Mouse (Mus musculus): ENCODE results near the gene Smim24.

DNA sequence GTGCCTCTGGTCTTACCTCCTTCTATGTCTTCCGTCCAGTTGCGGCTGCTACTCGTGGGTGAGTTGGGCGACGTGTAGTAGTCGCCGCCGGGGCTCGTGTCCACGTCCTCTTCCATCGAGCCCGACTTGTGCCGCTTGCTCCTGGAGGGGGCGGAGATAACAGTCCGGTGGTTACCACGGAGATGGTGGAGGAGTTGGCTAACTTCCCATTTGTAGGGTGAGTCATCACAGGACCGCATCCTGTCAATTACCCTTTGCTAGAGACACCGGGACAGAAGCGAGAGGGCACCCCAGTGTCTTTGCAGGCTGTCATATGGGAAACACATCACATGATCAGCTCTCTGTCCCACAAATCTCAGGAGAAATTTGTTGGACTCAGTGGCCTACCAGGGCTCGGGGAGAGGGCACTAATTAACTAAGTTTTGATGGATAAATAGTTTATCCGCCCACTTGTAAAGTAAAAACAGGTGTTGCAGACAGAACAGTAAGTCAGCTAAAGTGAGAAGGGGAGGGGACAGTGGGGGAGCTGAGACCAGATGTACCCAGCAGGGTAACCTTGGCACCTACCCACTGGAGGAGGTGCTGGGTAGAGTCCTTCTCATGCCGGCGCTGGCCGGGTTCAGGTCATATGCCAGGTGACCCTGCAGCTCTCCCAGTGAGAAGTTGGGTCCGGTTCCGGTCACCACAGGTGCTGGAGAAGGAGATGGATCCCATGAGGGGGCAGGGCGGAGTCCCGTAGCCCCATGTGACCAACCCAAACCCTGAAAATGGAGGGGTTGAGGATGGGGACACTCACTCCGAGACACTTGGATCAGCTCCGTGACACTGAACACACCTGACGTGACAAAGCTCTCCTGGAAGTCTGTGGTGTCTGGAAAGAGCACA, 14.9 kb downstream of the Smim24 start:
- TF ChIP-seq CTCF (IDR thresholded peaks at IDR 0.05; ENCODE audit: low read depth, low read length) (no peak), POLR2A (IDR thresholded peaks at IDR 0.05; ENCODE audit: insufficient read depth, low read length) (no peak), EP300 (IDR thresholded peaks at IDR 0.05; ENCODE audit: insufficient read depth, low read depth, low read length) (no peak)

Data from ES-Bruce4 (cell line).